Mouse (Mus musculus) bone marrow, adult 2 months (tissue): ENCODE results near the gene Mapkapk3.

Experiments used
- CTCF ChIP-seq: fragments of 200-500 bp; IDR thresholded peaks from 2 replicates; pipeline ENCODE4 v1.5.1; 2011; ENCODE audit warnings: low read length, control low read depth; ENCODE audit not compliant: control insufficient read depth, insufficient read depth
- POLR2A ChIP-seq: fragments of 200-500 bp; IDR thresholded peaks from 2 replicates; pipeline ENCODE4 v1.6.1; 2011; ENCODE audit warnings: low read depth, mild to moderate bottlenecking, control low read depth, low read length, borderline replicate concordance; ENCODE audit not compliant: control insufficient read depth

DNA sequence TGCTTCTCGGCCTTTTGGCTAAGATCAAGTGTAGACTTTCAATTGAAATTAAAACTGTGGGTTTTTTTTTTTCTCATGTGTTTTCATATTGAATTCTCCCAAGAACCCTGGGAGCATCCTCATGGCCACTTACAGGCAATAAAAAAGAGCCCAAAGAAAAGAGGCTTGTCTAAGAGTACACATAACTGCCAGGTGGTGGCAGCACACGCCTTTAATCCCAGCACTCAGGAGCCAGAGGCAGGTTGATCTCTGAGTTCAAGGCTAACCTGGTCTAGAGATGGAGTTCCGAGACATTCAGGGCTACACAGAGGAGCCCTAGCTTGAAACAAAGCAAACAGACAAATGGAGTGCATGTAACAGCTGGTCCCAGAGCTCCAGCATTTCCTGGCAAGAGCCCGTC is 43.5 kb downstream of the Mapkapk3 start:
- TF ChIP-seq POLR2A, result no peak
- TF ChIP-seq CTCF, result peak; percentile 69
